Mouse (Mus musculus): Measurements from ENCODE around the gene Tcf7l2.

DNA sequence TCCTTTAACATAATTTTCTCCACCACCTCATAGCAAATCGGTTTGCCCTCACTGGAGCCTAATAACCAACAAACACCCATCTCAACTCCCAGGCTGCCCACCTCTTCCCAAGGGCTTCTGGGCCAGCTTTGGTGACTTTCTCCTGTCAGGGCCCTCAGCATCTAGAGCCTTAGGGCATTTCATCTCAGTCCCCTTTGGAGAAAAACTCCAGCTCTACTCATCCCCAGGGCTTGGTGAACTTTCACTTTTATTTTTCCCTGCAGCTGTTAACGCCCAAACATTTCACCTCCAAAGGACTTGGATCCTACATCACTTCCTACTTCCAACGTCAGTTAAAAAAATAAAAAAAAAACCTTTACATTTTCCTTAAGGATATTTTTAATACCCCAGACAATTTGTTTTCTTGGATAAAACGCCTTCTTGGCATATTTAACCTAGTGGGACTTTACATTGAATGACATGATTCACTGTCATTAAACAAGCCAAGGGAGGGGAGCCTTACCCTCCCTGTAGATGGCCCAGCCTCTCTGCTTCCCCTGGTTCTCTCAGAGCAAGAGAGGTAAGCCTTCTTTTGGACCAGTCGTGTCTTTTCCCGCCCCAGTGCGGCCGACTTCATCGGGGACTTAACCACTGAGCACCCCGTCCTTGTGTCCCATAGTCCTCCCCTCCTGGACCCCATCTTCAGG, 724 bp upstream of the Tcf7l2 start:
- TF ChIP-seq CTCF (IDR thresholded peaks at IDR 0.05; ENCODE audit: low read depth, low read length) (no peak), GATA2 (IDR thresholded peaks at IDR 0.05; ENCODE audit: borderline replicate concordance, low read depth, low read length) (no peak), TAL1 (conservative IDR thresholded peaks at IDR 0.05; ENCODE audit: low read depth, low read length) (no peak), GATA1 (IDR thresholded peaks at IDR 0.05; ENCODE audit: borderline replicate concordance, low read length) (no peak)

Data from G1E (cell line).